Mouse (Mus musculus) intestine, embryonic 14.5 days (tissue): Measurements from ENCODE around the gene Rnd2. TPM values are rescaled to one million over a fixed set of nuclear protein-coding genes. Genes with fewer than 3 reads are reported as not detected.
"Not testable (repeated sequence)": the region's sequence is repeated elsewhere in the genome, so short reads cannot be mapped to it uniquely, and the experiment has no call there.

Experiments
- ATAC-seq: fragments of 200-750 bp; cut with Nextera tagmentation; replicated peaks from 2 replicates; pipeline ENCODE4 v1.8.0; 2017; ENCODE audit warnings: low read depth, moderate number of reproducible peaks, moderate TSS enrichment, moderate library complexity; ENCODE audit not compliant: low FRiP score, low TSS enrichment
- DNase-seq: peaks from one replicate; pipeline ENCODE4 v3.0.0-alpha.2; 2018; ENCODE audit warnings: low spot score
- H3K27ac ChIP-seq: fragments of 300-500 bp; sonication (generic); 2 replicates; pipeline ENCODE4 v1.5.1; 2014; ENCODE audit warnings: low read depth, mild to moderate bottlenecking, control low read depth
- H3K27me3 ChIP-seq: fragments of 300-500 bp; sonication (generic); replicated peaks from 2 replicates; pipeline ENCODE4 v1.6.1; 2014; ENCODE audit warnings: low read length, control low read depth; ENCODE audit not compliant: control insufficient read depth, insufficient read depth
- H3K36me3 ChIP-seq: fragments of 300-500 bp; sonication (generic); 2 replicates; pipeline ENCODE4 v1.6.1; 2014; ENCODE audit warnings: low read length, control low read depth; ENCODE audit not compliant: control insufficient read depth, insufficient read depth
- H3K4me1 ChIP-seq: fragments of 300-500 bp; sonication (generic); replicated peaks from 2 replicates; pipeline ENCODE4 v1.6.1; 2014; ENCODE audit warnings: low read length, control low read depth, mixed read lengths; ENCODE audit not compliant: control insufficient read depth, insufficient read depth
- H3K4me2 ChIP-seq: fragments of 300-500 bp; sonication (generic); 2 replicates; pipeline ENCODE4 v1.6.1; 2014; ENCODE audit warnings: low read length
- H3K4me3 ChIP-seq: fragments of 300-500 bp; sonication (generic); 2 replicates; pipeline ENCODE4 v1.5.1; 2014; ENCODE audit warnings: low read depth, low read length, control low read depth, mixed read lengths
- H3K9ac ChIP-seq: fragments of 300-500 bp; sonication (generic); 2 replicates; pipeline ENCODE4 v1.6.1; 2014; ENCODE audit warnings: mild to moderate bottlenecking, low read length
- H3K9me3 ChIP-seq: fragments of 300-500 bp; sonication (generic); 2 replicates; pipeline ENCODE4 v1.6.1; 2016; ENCODE audit warnings: low read length, control low read depth; ENCODE audit not compliant: control insufficient read depth
- WGBS: fragments of 180-500 bp; shearing (Covaris S2); extraction: QIAGEN DNeasy Blood & Tissue Kit; methylation state at CpG from one replicate; pipeline ENCODE4 v1.1.7; 2014; 5-methylcytosine and 5-hydroxymethylcytosine counted together
- polyA plus RNA-seq: library from polyadenylated mRNA; unstranded; fragments of >200 nt; fragmentation: Nextera tagmentation; extraction: Ambion mirVana; gene quantifications from 2 replicates; pipeline ENCODE4 v1.2.1, GENCODE M21; 2014

Rnd2 gene
- polyA plus RNA-seq, 1 experiment from 2014 or later, result 16.7 TPM

DNA sequence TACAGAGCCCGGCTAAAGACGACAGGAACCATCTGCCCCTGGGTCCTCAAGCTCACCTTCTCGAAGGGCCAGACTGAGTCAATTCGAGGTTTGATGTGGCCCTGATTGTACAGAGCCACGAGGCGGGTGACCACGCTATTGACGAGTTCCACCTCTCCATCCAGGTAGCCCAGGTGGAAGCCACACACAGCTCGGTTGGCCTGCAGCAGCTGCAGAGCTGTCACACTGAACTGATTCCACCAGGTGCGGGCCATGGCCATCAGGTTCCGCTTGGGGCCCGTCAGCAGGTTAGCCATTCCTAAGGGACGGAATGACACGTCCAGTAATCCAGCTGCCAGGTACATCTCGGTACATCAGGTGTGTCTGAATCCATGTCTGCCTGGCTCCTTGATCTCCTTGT is 4.5 kb upstream of the Rnd2 start:
- H3K4me2 ChIP-seq, result no peak overlapping the region
- peaks cover 22% of the 10 kb centered on the region for H3K4me1 ChIP-seq
- H3K27me3 ChIP-seq, result no peaks in the 10 kb centered on the region
- no peak overlapping the region for H3K27ac ChIP-seq
- H3K4me3 ChIP-seq, result no peak overlapping the region
- H3K9me3 ChIP-seq, result no peaks in the 10 kb centered on the region
- no peak for DNase-seq
- H3K36me3 ChIP-seq, result peaks cover 41% of the 10 kb centered on the region
- ATAC-seq, result no peak
- WGBS, result 83% methylated on average over 15 of the region's 15 CpGs
- no peak overlapping the region for H3K9ac ChIP-seq

DNA sequence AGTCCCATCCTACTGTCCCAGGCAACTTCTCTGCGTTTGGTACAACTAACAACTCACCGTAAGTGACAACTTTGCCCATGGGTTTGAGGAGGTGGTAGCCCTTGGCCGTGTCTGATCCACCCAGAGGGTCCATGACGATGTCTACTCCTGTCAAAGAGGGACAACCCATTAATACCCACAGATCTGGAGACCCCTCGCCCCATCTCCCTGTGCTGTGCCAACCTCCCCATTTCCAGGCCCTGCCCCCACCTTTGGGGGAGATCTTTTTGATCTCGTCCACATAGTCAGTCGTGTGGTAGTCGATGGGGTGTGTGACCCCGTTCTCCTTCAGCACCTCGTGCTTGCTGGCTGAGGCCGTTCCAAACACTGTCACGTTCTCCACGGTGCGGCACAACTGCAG is 2.7 kb upstream of the Rnd2 start:
- Histone ChIP-seq H3K4me2 (no peak overlapping the region), H3K4me3 (no peak overlapping the region), H3K27ac (no peak overlapping the region), H3K9me3 (no peaks in the 10 kb centered on the region), H3K9ac (no peak overlapping the region), H3K27me3 (no peaks in the 10 kb centered on the region), H3K36me3 (peaks cover 41% of the 10 kb centered on the region), H3K4me1 (peaks cover 25% of the 10 kb centered on the region)
- WGBS, result 87% methylated on average over 14 of the region's 14 CpGs
- ATAC-seq, result no peak
- DNase-seq, result no peak

GRCm38 (mm10) chr11:101462583-101463440 is 2.0 kb upstream of the Rnd2 start:
- Histone ChIP-seq H3K36me3 (peaks cover 34% of the 10 kb centered on the region), H3K27ac (peak overlapping the region; percentile 27; the same call in 1 of the 2 replicates), H3K4me1 (peaks cover 27% of the 10 kb centered on the region), H3K9me3 (no peaks in the 10 kb centered on the region), H3K4me2 (peak overlapping the region; percentile 90), H3K27me3 (no peaks in the 10 kb centered on the region), H3K4me3 (no peak overlapping the region), H3K9ac (no peak overlapping the region)
- DNase-seq, result no peak
- no peak for ATAC-seq
- WGBS, result 23% methylated on average over 13 of the region's 13 CpGs

- Histone ChIP-seq H3K36me3 (peaks cover 20% of the 10 kb centered on the region), H3K9ac (peak overlapping the region; percentile 53), H3K27me3 (no peaks in the 10 kb centered on the region), H3K4me1 (peaks cover 27% of the 10 kb centered on the region), H3K4me2 (peak overlapping the region; percentile 90), H3K27ac (peak overlapping the region; percentile 84), H3K4me3 (peak overlapping the region; percentile 72), H3K9me3 (no peaks in the 10 kb centered on the region)
- ATAC-seq (peak; percentile 54), DNase-seq (peak; percentile 85)
- 1% methylated on average over 51 of the region's 51 CpGs for WGBS
These were observed 486 bp downstream of the Rnd2 start for GRCm38 (mm10) chr11:101465101-101465868.

DNA sequence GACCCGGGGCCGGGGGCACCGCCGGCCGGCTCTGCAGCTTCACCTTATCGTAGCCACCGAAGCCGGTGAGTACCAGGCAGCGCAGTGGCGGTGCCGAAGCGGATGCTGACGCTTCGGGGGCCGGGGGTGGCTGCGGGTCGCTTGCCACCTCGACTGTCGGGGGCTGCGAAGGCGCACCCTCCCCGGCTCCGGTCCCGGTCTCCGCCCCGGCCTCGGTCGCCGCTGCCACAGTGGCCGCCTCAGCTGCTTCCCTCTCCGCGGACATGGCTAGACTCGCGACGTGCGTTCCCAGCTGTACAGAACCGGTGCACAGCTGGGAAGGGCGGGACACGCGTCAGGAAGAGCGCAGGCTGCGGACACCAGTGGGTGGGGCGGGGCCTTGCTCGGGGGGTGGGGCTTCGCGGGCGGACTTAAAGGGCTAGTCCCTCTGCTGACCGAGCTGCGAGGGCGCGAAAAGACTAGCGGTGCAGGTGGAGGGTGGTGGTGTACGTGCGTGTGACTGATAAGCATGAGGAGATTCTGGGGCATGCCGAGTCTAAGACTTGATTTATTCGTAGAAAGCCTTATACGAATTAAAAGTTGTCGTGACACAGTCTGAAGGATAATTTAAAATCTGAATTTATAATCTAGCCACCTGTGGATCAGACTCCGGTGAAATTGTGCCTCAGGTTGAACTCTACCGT is 1.2 kb downstream of the Rnd2 start, which contains the start of gene Vat1:
Gene Vat1 (minus strand): TSS at position 362 of the 683 bp plus-strand sequence.
- peak; percentile 84 for DNase-seq
- Histone ChIP-seq H3K4me2 (peak within 1 kb of the TSS; percentile 94), H3K27me3 (no peaks in the 10 kb centered on the region), H3K4me1 (peaks cover 27% of the 10 kb centered on the region), H3K4me3 (peak within 1 kb of the TSS; percentile 72), H3K9ac (peak within 1 kb of the TSS; percentile 53), H3K27ac (peak within 1 kb of the TSS; percentile 84), H3K9me3 (no peaks in the 10 kb centered on the region), H3K36me3 (peaks cover 15% of the 10 kb centered on the region)
- ATAC-seq, result peak; percentile 52
- 1% methylated on average over 56 of the region's 60 CpGs for WGBS

DNA sequence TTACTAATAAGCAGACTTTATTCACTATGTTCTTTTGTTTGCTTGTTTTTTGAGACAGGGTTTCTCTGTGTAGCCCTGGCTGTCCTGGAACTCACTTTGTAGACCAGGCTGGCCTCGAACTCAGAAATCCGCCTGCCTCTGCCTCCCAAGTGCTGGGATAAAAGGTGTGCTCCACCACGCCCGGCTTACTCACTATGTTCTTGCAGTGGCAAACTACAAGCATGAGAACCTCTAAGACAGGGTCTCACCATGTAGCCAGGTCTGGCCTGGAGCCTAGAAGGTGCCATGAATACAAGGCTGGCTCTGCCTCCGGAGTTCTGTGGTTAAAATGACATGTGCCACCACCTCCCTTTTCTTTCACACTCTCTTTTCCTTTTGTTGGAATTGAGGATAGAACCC is 1.8 kb downstream of the Rnd2 start:
- H3K27ac ChIP-seq, H3K27me3 ChIP-seq, ATAC-seq, H3K36me3 ChIP-seq, H3K9me3 ChIP-seq, DNase-seq: not testable (repeated sequence)
- Histone ChIP-seq H3K9ac (peak overlapping the region; percentile 53; the same call in 1 of the 2 replicates), H3K4me2 (peak overlapping the region; percentile 90), H3K4me1 (peaks cover 27% of the 10 kb centered on the region), H3K4me3 (peak overlapping the region; percentile 72)
- 54% methylated on average over 5 of the region's 5 CpGs for WGBS

DNA sequence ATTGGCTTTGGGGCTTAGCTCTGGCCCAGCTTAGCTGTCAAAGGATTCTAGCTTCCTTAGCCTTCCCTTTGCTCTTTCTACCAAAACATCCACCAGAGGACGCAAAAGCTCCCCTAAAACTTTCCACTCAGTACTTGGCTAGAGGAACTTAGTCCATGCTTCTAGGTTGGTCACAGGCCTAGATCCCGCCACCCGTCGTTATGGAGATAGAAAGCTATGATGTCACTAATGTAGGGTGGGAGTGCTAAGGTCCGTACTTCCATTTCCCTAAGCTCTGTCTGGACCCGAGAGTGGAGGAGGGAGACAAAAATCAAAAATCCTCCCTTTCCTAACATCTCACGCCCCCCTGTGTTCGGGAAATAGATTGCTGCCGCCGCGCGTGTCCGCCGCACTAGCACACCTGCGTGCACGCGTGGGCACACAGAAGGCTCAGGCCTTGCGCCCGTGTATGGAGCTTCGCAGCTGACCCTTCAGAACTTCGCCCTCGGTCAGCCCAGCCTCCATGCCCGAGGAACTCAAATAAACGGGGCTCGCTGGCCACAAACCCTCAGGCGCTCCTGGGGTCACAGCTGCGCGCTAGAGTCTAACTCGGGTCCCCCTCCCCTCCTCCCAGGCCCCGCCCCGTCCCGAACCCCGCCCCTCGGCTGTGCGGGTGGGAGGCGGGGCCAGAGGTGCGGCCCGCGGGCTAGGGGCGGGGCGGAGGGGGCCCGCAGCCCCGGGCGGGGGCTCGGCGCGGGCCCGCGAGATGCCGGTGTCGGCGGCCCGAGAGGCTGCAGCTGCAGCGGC is 2.9 kb downstream of the Rnd2 start:
- H3K9ac ChIP-seq, result peak overlapping the region; percentile 53
- no peaks in the 10 kb centered on the region for H3K9me3 ChIP-seq
- DNase-seq, result peak; percentile 87
- WGBS, result under 1% methylated on average over 51 of the region's 54 CpGs
- no peaks in the 10 kb centered on the region for H3K27me3 ChIP-seq
- peak overlapping the region; percentile 94 for H3K4me2 ChIP-seq
- H3K27ac ChIP-seq, result peak overlapping the region; percentile 34
- peaks cover 22% of the 10 kb centered on the region for H3K4me1 ChIP-seq
- peak; percentile 71 for ATAC-seq
- no peaks in the 10 kb centered on the region for H3K36me3 ChIP-seq
- H3K4me3 ChIP-seq, result peak overlapping the region; percentile 58
